Mouse (Mus musculus) forebrain, embryonic 14.5 days (tissue): ENCODE data around the gene Zfp597. TPM values are rescaled to one million over a fixed set of nuclear protein-coding genes. Genes with fewer than 3 reads are reported as not detected.

ENCODE experiments used
- ATAC-seq: fragments of 200-750 bp; cut with Nextera tagmentation; 2 replicates; pipeline ENCODE4 v1.8.0; 2017; ENCODE audit warnings: mild to moderate bottlenecking, moderate library complexity
- DNase-seq: peaks from one replicate; pipeline ENCODE4 v3.0.0-alpha.2; 2015; ENCODE audit warnings: low spot score
- H3K27ac ChIP-seq: fragments of 300-500 bp; sonication (generic); 2 replicates; pipeline ENCODE4 v1.5.1; 2014; ENCODE audit warnings: low read depth, mild to moderate bottlenecking, control low read depth, low read length, moderate library complexity
- H3K27me3 ChIP-seq: fragments of 300-500 bp; sonication (generic); replicated peaks from 2 replicates; pipeline ENCODE4 v1.6.1; 2014; ENCODE audit warnings: low read length, control low read depth, mixed read lengths; ENCODE audit not compliant: control insufficient read depth, insufficient read depth
- H3K36me3 ChIP-seq: fragments of 300-500 bp; sonication (generic); 2 replicates; pipeline ENCODE4 v1.6.1; 2014; ENCODE audit warnings: low read length, control low read depth; ENCODE audit not compliant: control insufficient read depth, insufficient read depth
- H3K4me1 ChIP-seq: fragments of 300-500 bp; sonication (generic); 2 replicates; pipeline ENCODE4 v1.6.1; 2014; ENCODE audit warnings: antibody characterized with exemption, low read length, control low read depth; ENCODE audit not compliant: control insufficient read depth, insufficient read depth
- H3K4me2 ChIP-seq: fragments of 300-500 bp; sonication (generic); 2 replicates; pipeline ENCODE4 v1.6.1; 2014; ENCODE audit warnings: mild to moderate bottlenecking, control low read depth, low read length
- H3K4me3 ChIP-seq: fragments of 300-500 bp; sonication (generic); 2 replicates; pipeline ENCODE4 v1.5.1; 2014; ENCODE audit warnings: low read depth, low read length, control low read depth
- H3K9ac ChIP-seq: fragments of 300-500 bp; sonication (generic); 2 replicates; pipeline ENCODE4 v1.6.1; 2014; ENCODE audit warnings: mild to moderate bottlenecking, low read length, control low read depth, moderate library complexity
- H3K9me3 ChIP-seq: fragments of 300-500 bp; sonication (generic); replicated peaks from 2 replicates; pipeline ENCODE4 v1.6.1; 2016; ENCODE audit warnings: low read length, control low read depth, mixed read lengths; ENCODE audit not compliant: control insufficient read depth
- WGBS: fragments of 180-500 bp; shearing (Covaris S2); extraction: QIAGEN DNeasy Blood & Tissue Kit; methylation state at CpG from one replicate; pipeline ENCODE4 v1.1.7; 2014; 5-methylcytosine and 5-hydroxymethylcytosine counted together
- polyA plus RNA-seq: library from polyadenylated mRNA; unstranded; fragments of >200 nt; fragmentation: Nextera tagmentation; extraction: Ambion mirVana; gene quantifications from 2 replicates; pipeline ENCODE4 v1.2.1, GENCODE M21; 2014

Zfp597 gene
- polyA plus RNA-seq = 12.6 and 14.3 TPM in 2 replicates

GRCm38 (mm10) chr16:3884201-3885064 lies at the start of gene Zfp597, which contains the start of gene Gm20695:
Zfp597 (minus strand) TSS chr16:3884561.
Gm20695 (plus strand) TSS chr16:3884648.
- Histone ChIP-seq H3K9ac (peak within 1 kb of the TSS; percentile 90), H3K36me3 (peaks cover 11% of the 10 kb centered on the region; the same call in 1 of the 2 replicates), H3K4me3 (peak within 1 kb of the TSS; percentile 91), H3K27ac (peak within 1 kb of the TSS; percentile 94), H3K4me2 (peak within 1 kb of the TSS; percentile 76), H3K9me3 (no peaks in the 10 kb centered on the region), H3K4me1 (peaks cover 12% of the 10 kb centered on the region), H3K27me3 (no peaks in the 10 kb centered on the region)
- ATAC-seq (peak; percentile 99), DNase-seq (peak; percentile 97)
- under 1% methylated on average over 80 of the region's 88 CpGs for WGBS

DNA sequence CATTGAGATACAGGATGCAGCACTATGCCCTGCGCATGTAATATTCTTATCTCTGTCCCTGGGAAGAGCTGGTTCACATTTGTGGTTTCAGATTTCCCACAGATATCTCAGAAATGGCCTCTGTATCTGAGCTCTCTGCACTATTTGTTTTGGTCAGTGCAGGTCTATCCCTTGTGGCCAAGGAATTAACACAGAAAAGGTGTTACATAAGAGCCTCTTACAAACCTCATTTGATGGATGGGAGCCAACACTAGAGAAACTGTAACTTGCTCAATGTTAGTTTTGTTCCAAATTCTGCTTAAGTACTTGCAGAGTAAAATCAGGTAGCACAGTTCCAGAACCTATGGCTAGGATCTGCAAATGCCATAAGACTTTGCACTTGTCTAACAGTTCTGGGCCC lies 49.7 kb upstream of the Zfp597 start:
- Histone ChIP-seq H3K36me3 (peaks cover 75% of the 10 kb centered on the region), H3K27ac (no peak overlapping the region), H3K9ac (no peak overlapping the region), H3K27me3 (no peaks in the 10 kb centered on the region), H3K4me3 (no peak overlapping the region), H3K4me2 (no peak overlapping the region), H3K9me3 (no peaks in the 10 kb centered on the region), H3K4me1 (no peaks in the 10 kb centered on the region)
- WGBS = 100% methylated on average over 1 of the region's 1 CpGs
- no peak for ATAC-seq
- DNase-seq = no peak

- Histone ChIP-seq H3K4me2 (no peak overlapping the region), H3K36me3 (peaks cover 72% of the 10 kb centered on the region), H3K9ac (no peak overlapping the region), H3K27me3 (no peaks in the 10 kb centered on the region), H3K4me3 (no peak overlapping the region), H3K27ac (no peak overlapping the region), H3K9me3 (no peaks in the 10 kb centered on the region), H3K4me1 (no peaks in the 10 kb centered on the region)
- DNase-seq (no peak), ATAC-seq (no peak)
- 93% methylated on average over 6 of the region's 6 CpGs for WGBS
Observed at GRCm38 (mm10) chr16:3933536-3933935, 49.2 kb upstream of the Zfp597 start.

DNA sequence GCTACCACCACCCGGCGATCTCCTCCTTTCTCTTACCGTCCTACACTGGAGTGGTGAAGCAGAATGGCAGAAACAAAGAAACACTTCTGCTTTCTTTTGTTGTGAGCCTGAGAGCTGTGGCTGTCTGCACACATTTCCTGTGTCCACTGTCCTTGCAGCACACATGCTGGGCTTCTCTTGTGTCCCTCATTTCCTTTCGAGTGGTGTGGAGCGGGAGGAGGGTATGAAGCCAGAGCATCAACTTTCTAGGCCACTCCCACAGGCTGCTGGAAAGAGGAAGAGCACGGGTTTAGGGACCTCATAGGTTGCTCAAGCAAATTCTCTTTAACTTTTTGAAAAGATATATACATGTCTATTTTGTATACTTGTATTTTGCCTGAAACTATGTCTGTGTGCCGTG lies 44.8 kb upstream of the Zfp597 start:
- Histone ChIP-seq H3K9me3 (no peaks in the 10 kb centered on the region), H3K9ac (no peak overlapping the region), H3K4me2 (no peak overlapping the region), H3K4me1 (no peaks in the 10 kb centered on the region), H3K27me3 (no peaks in the 10 kb centered on the region), H3K27ac (no peak overlapping the region), H3K36me3 (peaks cover 65% of the 10 kb centered on the region), H3K4me3 (no peak overlapping the region)
- WGBS = 88% methylated on average over 7 of the region's 7 CpGs
- ATAC-seq (no peak), DNase-seq (no peak)

DNA sequence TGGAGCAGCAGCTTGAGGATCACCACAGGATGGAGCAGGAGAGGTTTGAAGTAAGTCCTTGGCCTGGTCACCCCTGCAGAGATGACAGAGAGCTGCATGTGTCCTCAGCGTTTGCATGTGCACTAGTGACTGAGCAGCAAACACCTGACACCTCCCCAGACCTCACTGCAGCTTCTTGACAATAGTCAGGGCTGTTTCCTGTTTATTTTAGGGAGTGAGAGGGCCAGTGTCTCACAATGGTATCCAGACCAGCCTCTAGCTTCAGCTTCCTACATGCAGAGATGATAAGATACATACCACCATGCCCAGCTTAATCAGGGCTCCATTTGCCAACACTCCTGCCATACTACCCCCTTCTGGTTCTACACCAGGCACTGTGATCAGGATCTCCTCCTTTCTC lies 44.2 kb upstream of the Zfp597 start:
- Histone ChIP-seq H3K9ac (no peak overlapping the region), H3K27ac (no peak overlapping the region), H3K4me2 (no peak overlapping the region), H3K4me1 (no peaks in the 10 kb centered on the region), H3K9me3 (no peaks in the 10 kb centered on the region), H3K4me3 (no peak overlapping the region), H3K27me3 (no peaks in the 10 kb centered on the region), H3K36me3 (peaks cover 65% of the 10 kb centered on the region)
- ATAC-seq = no peak
- DNase-seq = no peak
- 95% methylated on average over 1 of the region's 1 CpGs for WGBS

- DNase-seq (no peak), ATAC-seq (no peak)
- Histone ChIP-seq H3K9ac (no peak overlapping the region), H3K27ac (no peak overlapping the region), H3K36me3 (peaks cover 70% of the 10 kb centered on the region), H3K4me2 (no peak overlapping the region), H3K4me1 (no peaks in the 10 kb centered on the region), H3K4me3 (no peak overlapping the region), H3K9me3 (no peaks in the 10 kb centered on the region), H3K27me3 (no peaks in the 10 kb centered on the region)
- 93% methylated on average over 4 of the region's 4 CpGs for WGBS
Observed at GRCm38 (mm10) chr16:3923966-3924365, 39.6 kb upstream of the Zfp597 start.

- no peak overlapping the region for H3K9ac ChIP-seq
- ATAC-seq (no peak), DNase-seq (no peak)
- no peaks in the 10 kb centered on the region for H3K27me3 ChIP-seq
- no peaks in the 10 kb centered on the region for H3K9me3 ChIP-seq
- no peak overlapping the region for H3K4me3 ChIP-seq
- no peak overlapping the region for H3K27ac ChIP-seq
- H3K4me1 ChIP-seq = no peaks in the 10 kb centered on the region
- WGBS = 92% methylated on average over 3 of the region's 3 CpGs
- peaks cover 72% of the 10 kb centered on the region for H3K36me3 ChIP-seq
- H3K4me2 ChIP-seq = no peak overlapping the region
Observed at GRCm38 (mm10) chr16:3923515-3923914, 39.2 kb upstream of the Zfp597 start.

DNA sequence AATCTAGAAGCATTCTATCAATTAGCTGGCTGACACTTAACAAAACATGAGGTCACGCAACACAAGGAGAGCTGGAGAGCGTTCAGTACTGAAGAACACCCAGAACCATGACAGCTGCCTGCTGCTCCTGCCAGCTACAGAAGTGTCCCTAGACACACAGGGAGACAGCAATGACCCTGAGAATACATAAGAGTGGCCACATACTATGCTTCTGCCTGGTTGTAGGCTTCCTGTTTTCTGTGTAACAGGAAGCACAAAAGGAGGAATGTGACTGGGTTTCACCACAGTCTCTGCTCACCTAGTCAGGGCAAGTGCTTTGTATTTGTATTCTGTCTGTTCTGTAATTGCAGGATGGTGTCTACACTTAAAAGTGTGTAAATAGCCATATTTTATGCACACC lies 36.4 kb upstream of the Zfp597 start:
- H3K27me3 ChIP-seq = no peaks in the 10 kb centered on the region
- H3K27ac ChIP-seq = no peak overlapping the region
- peaks cover 65% of the 10 kb centered on the region for H3K36me3 ChIP-seq
- ATAC-seq (no peak), DNase-seq (no peak)
- WGBS = 91% methylated on average over 2 of the region's 2 CpGs
- no peaks in the 10 kb centered on the region for H3K4me1 ChIP-seq
- no peaks in the 10 kb centered on the region for H3K9me3 ChIP-seq
- no peak overlapping the region for H3K4me2 ChIP-seq
- H3K9ac ChIP-seq = no peak overlapping the region
- no peak overlapping the region for H3K4me3 ChIP-seq

DNA sequence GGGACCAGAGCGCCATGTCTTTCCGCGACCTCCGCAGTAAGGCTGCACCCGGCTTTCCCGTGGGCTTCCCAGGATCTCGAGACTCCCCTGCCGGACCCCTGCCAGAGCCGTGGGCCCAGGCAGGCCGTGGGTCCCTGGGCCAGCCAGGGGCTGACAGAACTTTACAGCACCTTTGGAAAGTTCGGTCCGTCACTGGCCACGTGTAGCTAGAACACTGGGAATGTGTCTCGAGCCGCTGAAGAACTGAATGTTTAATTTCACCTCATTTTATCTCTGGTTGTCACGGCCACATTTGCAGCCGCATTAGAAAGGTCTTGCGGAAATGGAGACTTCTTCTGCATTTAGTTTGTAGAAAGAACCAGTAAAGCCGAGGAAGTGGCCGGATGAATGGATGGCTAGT lies 24.8 kb upstream of the Zfp597 start:
- no peak for ATAC-seq
- Histone ChIP-seq H3K4me2 (peak overlapping the region; percentile 90), H3K9ac (peak overlapping the region; percentile 74), H3K27ac (peak overlapping the region; percentile 68), H3K27me3 (no peaks in the 10 kb centered on the region), H3K36me3 (peaks cover 41% of the 10 kb centered on the region), H3K9me3 (no peaks in the 10 kb centered on the region), H3K4me3 (peak overlapping the region; percentile 62), H3K4me1 (0 out of 2 replicates have a peak, but pooled peaks cover 6% of the 10 kb centered on the region)
- DNase-seq = no peak
- WGBS = 6% methylated on average over 20 of the region's 20 CpGs
